Mouse (Mus musculus): Measurements from ENCODE around the gene Hivep3. TPM values are rescaled to one million over a fixed set of nuclear protein-coding genes. Genes with fewer than 3 reads are reported as not detected.

Gene Hivep3
- polyA plus RNA-seq, 1 experiment from 2014 or later, result 16.0 TPM

GRCm38 (mm10) chr4:119986580-119987291 is 253.2 kb downstream of the Hivep3 start:
- H3K4me3 ChIP-seq (ENCODE audit: low read length), result no peak overlapping the region
- 23% methylated on average over 5 of the region's 5 CpGs for WGBS
- H3K27me3 ChIP-seq (replicated peaks; ENCODE audit: control insufficient read depth, insufficient read depth, low read length), result no peaks in the 10 kb centered on the region
- no peaks in the 10 kb centered on the region for H3K9me3 ChIP-seq (ENCODE audit: control insufficient read depth, low read length)
- H3K4me1 ChIP-seq (ENCODE audit: control insufficient read depth, insufficient read depth, low read depth, low read length), result peaks cover 21% of the 10 kb centered on the region
- H3K27ac ChIP-seq (ENCODE audit: low read depth, low read length), result peak overlapping the region; percentile 44
- ATAC-seq, result peak; percentile 63
- no peak overlapping the region for H3K4me2 ChIP-seq (ENCODE audit: low read length)
- H3K36me3 ChIP-seq (ENCODE audit: control insufficient read depth, insufficient read depth, low read length), result no peaks in the 10 kb centered on the region
- no peak overlapping the region for H3K9ac ChIP-seq (ENCODE audit: low read depth, low read length)

DNA sequence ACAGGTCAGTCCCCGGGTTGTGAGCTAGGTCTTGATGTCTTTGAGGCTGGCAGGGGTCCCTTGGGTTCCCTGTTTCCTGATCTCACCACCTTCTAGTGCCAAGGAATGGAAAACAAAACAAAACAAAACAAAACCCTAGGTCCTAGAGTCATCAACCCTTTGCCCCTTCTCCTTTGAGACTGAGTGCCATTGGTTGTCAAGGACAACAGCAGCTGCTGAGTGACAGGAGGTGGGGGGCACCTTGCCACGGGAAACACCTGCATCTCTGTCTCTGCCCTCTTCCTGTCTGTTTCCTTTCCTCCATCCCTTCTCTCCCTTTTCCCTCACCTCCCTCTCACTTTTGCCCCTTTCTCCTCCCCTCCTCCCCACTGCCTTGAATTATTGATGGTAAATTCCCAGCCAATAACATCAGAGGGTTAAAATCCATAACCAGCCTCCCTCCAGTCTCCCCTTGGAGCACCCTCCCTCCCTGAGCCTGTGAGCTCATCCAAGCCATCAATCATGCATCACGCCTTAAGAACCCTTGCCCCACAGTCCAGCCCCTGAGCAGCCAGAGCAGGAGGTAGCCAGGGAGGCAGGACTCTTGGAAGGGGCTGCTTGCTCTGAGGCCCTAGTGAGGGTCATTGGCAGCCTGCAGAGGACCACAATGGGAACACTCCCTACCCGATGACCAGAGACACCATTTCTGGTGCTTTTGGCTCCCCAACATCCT is 253.9 kb downstream of the Hivep3 start:
- Histone ChIP-seq H3K9ac (ENCODE audit: low read depth, low read length) (no peak overlapping the region), H3K36me3 (ENCODE audit: control insufficient read depth, insufficient read depth, low read length) (no peaks in the 10 kb centered on the region), H3K9me3 (ENCODE audit: control insufficient read depth, low read length) (no peaks in the 10 kb centered on the region), H3K27me3 (replicated peaks; ENCODE audit: control insufficient read depth, insufficient read depth, low read length) (no peaks in the 10 kb centered on the region), H3K27ac (ENCODE audit: low read depth, low read length) (no peak overlapping the region; the same call in 1 of the 2 replicates), H3K4me2 (ENCODE audit: low read length) (no peak overlapping the region), H3K4me1 (ENCODE audit: control insufficient read depth, insufficient read depth, low read depth, low read length) (peaks cover 21% of the 10 kb centered on the region), H3K4me3 (ENCODE audit: low read length) (no peak overlapping the region)
- 0 out of 2 replicates have a peak, but pooled peaks have one; percentile 29 for ATAC-seq
- WGBS, result 25% methylated on average over 4 of the region's 4 CpGs

GRCm38 (mm10) chr4:119989031-119989693 is 255.6 kb downstream of the Hivep3 start:
- WGBS, result 63% methylated on average over 3 of the region's 3 CpGs
- no peak overlapping the region for H3K9ac ChIP-seq (ENCODE audit: low read depth, low read length)
- no peaks in the 10 kb centered on the region for H3K9me3 ChIP-seq (ENCODE audit: control insufficient read depth, low read length)
- no peak for ATAC-seq
- H3K4me1 ChIP-seq (ENCODE audit: control insufficient read depth, insufficient read depth, low read depth, low read length), result peaks cover 21% of the 10 kb centered on the region
- no peak overlapping the region for H3K4me3 ChIP-seq (ENCODE audit: low read length)
- no peaks in the 10 kb centered on the region for H3K27me3 ChIP-seq (replicated peaks; ENCODE audit: control insufficient read depth, insufficient read depth, low read length)
- no peaks in the 10 kb centered on the region for H3K36me3 ChIP-seq (ENCODE audit: control insufficient read depth, insufficient read depth, low read length)
- H3K4me2 ChIP-seq (ENCODE audit: low read length), result no peak overlapping the region
- H3K27ac ChIP-seq (ENCODE audit: low read depth, low read length), result no peak overlapping the region

DNA sequence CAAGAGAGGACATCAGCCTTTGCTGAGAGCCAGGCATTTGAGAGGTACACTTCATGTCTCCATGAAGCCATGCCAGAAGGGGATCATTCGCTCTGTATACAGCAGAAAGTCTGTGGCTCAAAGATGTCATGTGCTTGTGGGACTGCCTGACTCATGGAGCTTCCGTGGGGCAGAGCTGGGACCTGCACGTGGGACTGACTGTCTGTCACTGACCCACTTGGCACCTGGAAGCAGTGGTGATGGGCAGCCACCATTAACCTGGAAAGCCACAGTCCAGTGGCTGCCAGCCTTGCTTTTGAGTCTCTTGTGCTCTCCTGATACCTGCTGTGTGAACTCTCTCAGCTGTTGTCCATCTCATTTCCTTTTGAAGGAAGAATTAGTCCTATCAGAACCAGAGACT is 256.8 kb downstream of the Hivep3 start:
- H3K36me3 ChIP-seq (ENCODE audit: control insufficient read depth, insufficient read depth, low read length), result no peaks in the 10 kb centered on the region
- H3K9ac ChIP-seq (ENCODE audit: low read depth, low read length), result no peak overlapping the region
- peaks cover 21% of the 10 kb centered on the region for H3K4me1 ChIP-seq (ENCODE audit: control insufficient read depth, insufficient read depth, low read depth, low read length)
- no peak overlapping the region for H3K4me2 ChIP-seq (ENCODE audit: low read length)
- no peak for ATAC-seq
- H3K27me3 ChIP-seq (replicated peaks; ENCODE audit: control insufficient read depth, insufficient read depth, low read length), result no peaks in the 10 kb centered on the region
- WGBS, result 75% methylated on average over 3 of the region's 3 CpGs
- H3K27ac ChIP-seq (ENCODE audit: low read depth, low read length), result no peak overlapping the region
- no peaks in the 10 kb centered on the region for H3K9me3 ChIP-seq (ENCODE audit: control insufficient read depth, low read length)
- no peak overlapping the region for H3K4me3 ChIP-seq (ENCODE audit: low read length)

GRCm38 (mm10) chr4:119990841-119991240 is 257.3 kb downstream of the Hivep3 start:
- Histone ChIP-seq H3K9me3 (ENCODE audit: control insufficient read depth, low read length) (no peaks in the 10 kb centered on the region), H3K36me3 (ENCODE audit: control insufficient read depth, insufficient read depth, low read length) (no peaks in the 10 kb centered on the region), H3K27me3 (replicated peaks; ENCODE audit: control insufficient read depth, insufficient read depth, low read length) (no peaks in the 10 kb centered on the region), H3K9ac (ENCODE audit: low read depth, low read length) (no peak overlapping the region), H3K4me3 (ENCODE audit: low read length) (no peak overlapping the region), H3K4me2 (ENCODE audit: low read length) (no peak overlapping the region), H3K4me1 (ENCODE audit: control insufficient read depth, insufficient read depth, low read depth, low read length) (peaks cover 21% of the 10 kb centered on the region), H3K27ac (ENCODE audit: low read depth, low read length) (no peak overlapping the region)
- no peak for ATAC-seq
- WGBS, result 85% methylated on average over 3 of the region's 3 CpGs

DNA sequence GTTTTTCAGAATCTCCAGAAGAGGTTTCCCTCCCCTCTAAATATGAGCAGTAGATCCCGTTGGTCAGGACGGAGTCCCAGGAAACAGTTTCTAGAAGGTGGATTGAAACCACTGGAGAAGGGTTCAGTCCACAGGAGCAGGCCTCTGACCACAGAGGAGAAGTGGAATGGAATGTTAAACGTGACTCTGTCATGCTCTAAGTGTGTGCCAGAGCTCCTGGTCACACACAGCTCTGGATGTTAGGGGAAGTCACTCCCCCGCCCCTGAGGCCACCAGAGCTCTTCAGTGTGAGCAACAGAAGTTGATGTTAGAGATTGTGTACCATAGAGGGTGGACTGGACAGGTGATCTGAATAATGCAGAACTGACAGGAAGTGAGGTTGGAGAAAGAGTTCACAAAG is 258.2 kb downstream of the Hivep3 start:
- 79% methylated on average over 4 of the region's 4 CpGs for WGBS
- Histone ChIP-seq H3K4me1 (ENCODE audit: control insufficient read depth, insufficient read depth, low read depth, low read length) (peaks cover 13% of the 10 kb centered on the region), H3K9me3 (ENCODE audit: control insufficient read depth, low read length) (no peaks in the 10 kb centered on the region), H3K4me2 (ENCODE audit: low read length) (no peak overlapping the region), H3K36me3 (ENCODE audit: control insufficient read depth, insufficient read depth, low read length) (no peaks in the 10 kb centered on the region), H3K27me3 (replicated peaks; ENCODE audit: control insufficient read depth, insufficient read depth, low read length) (no peaks in the 10 kb centered on the region), H3K27ac (ENCODE audit: low read depth, low read length) (no peak overlapping the region), H3K9ac (ENCODE audit: low read depth, low read length) (no peak overlapping the region), H3K4me3 (ENCODE audit: low read length) (no peak overlapping the region)
- ATAC-seq, result no peak

GRCm38 (mm10) chr4:119996377-119996776 is 262.8 kb downstream of the Hivep3 start:
- Histone ChIP-seq H3K4me3 (ENCODE audit: low read length) (no peak overlapping the region), H3K9ac (ENCODE audit: low read depth, low read length) (no peak overlapping the region), H3K9me3 (ENCODE audit: control insufficient read depth, low read length) (no peaks in the 10 kb centered on the region), H3K27me3 (replicated peaks; ENCODE audit: control insufficient read depth, insufficient read depth, low read length) (no peaks in the 10 kb centered on the region), H3K4me2 (ENCODE audit: low read length) (no peak overlapping the region), H3K4me1 (ENCODE audit: control insufficient read depth, insufficient read depth, low read depth, low read length) (no peaks in the 10 kb centered on the region), H3K27ac (ENCODE audit: low read depth, low read length) (no peak overlapping the region), H3K36me3 (ENCODE audit: control insufficient read depth, insufficient read depth, low read length) (no peaks in the 10 kb centered on the region)
- 91% methylated on average over 1 of the region's 1 CpGs for WGBS
- no peak for ATAC-seq

DNA sequence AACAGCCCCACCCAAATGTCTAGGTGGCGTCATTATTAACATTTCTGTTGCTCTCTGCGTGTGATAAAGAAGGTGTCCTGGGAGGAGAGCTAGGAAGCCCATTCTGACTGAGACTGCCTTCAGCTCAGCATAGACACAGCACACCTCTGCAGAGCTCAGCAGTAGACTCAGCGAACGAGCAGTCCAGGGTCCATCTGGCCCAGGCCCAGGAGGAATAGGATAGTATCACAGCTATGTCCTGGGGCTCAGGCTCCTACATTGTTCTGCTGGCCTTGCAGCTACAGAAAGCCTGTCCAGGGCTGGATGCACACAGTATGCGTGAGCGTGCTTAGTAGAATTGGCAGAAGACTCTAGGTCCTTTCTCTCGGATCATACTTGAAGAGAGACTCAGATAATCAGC is 263.8 kb downstream of the Hivep3 start:
- Histone ChIP-seq H3K27ac (ENCODE audit: low read depth, low read length) (no peak overlapping the region), H3K4me3 (ENCODE audit: low read length) (no peak overlapping the region), H3K9me3 (ENCODE audit: control insufficient read depth, low read length) (no peaks in the 10 kb centered on the region), H3K4me2 (ENCODE audit: low read length) (no peak overlapping the region), H3K4me1 (ENCODE audit: control insufficient read depth, insufficient read depth, low read depth, low read length) (no peaks in the 10 kb centered on the region), H3K27me3 (replicated peaks; ENCODE audit: control insufficient read depth, insufficient read depth, low read length) (no peaks in the 10 kb centered on the region), H3K36me3 (ENCODE audit: control insufficient read depth, insufficient read depth, low read length) (no peaks in the 10 kb centered on the region), H3K9ac (ENCODE audit: low read depth, low read length) (no peak overlapping the region)
- WGBS, result 88% methylated on average over 7 of the region's 7 CpGs
- no peak for ATAC-seq

- no peak for ATAC-seq
- Histone ChIP-seq H3K27ac (ENCODE audit: low read depth, low read length) (no peak overlapping the region), H3K36me3 (ENCODE audit: control insufficient read depth, insufficient read depth, low read length) (no peaks in the 10 kb centered on the region), H3K9ac (ENCODE audit: low read depth, low read length) (no peak overlapping the region), H3K27me3 (replicated peaks; ENCODE audit: control insufficient read depth, insufficient read depth, low read length) (no peaks in the 10 kb centered on the region), H3K4me2 (ENCODE audit: low read length) (no peak overlapping the region), H3K4me3 (ENCODE audit: low read length) (no peak overlapping the region), H3K9me3 (ENCODE audit: control insufficient read depth, low read length) (no peaks in the 10 kb centered on the region), H3K4me1 (ENCODE audit: control insufficient read depth, insufficient read depth, low read depth, low read length) (no peaks in the 10 kb centered on the region)
- WGBS, result 60% methylated on average over 5 of the region's 5 CpGs
Observed at GRCm38 (mm10) chr4:119998911-119999310, 265.3 kb downstream of the Hivep3 start.
